Mouse (Mus musculus) limb, embryonic 11.5 days (tissue): ENCODE measurements around the gene Dnaja3. TPM values are rescaled to one million over a fixed set of nuclear protein-coding genes. Genes with fewer than 3 reads are reported as not detected.
"Not testable (repeated sequence)": the region's sequence is repeated elsewhere in the genome, so short reads cannot be mapped to it uniquely, and the experiment has no call there.

Source experiments
- ATAC-seq: fragments of 200-750 bp; cut with Nextera tagmentation; 2 replicates; pipeline ENCODE4 v1.8.0; 2017; ENCODE audit warnings: low read depth; ENCODE audit not compliant: insufficient number of reproducible peaks, low FRiP score, low TSS enrichment
- DNase-seq: peaks from one replicate; pipeline ENCODE4 v3.0.0-alpha.2; 2015; ENCODE audit warnings: low spot score
- H3K27ac ChIP-seq: fragments of 300-500 bp; sonication (generic); replicated peaks from 2 replicates; pipeline ENCODE4 v1.5.1; 2014; ENCODE audit warnings: low read depth, mild to moderate bottlenecking, low read length
- H3K27me3 ChIP-seq: fragments of 300-500 bp; sonication (generic); 2 replicates; pipeline ENCODE4 v1.6.1; 2014; ENCODE audit warnings: mild to moderate bottlenecking, low read length, mixed read lengths; ENCODE audit not compliant: control insufficient read depth, insufficient read depth
- H3K36me3 ChIP-seq: fragments of 300-500 bp; sonication (generic); 2 replicates; pipeline ENCODE4 v1.6.1; 2014; ENCODE audit warnings: mild to moderate bottlenecking, low read length, moderate library complexity, mixed read lengths; ENCODE audit not compliant: control insufficient read depth, insufficient read depth
- H3K4me1 ChIP-seq: fragments of 300-500 bp; sonication (generic); 2 replicates; pipeline ENCODE4 v1.6.1; 2014; ENCODE audit warnings: low read length, mixed read lengths; ENCODE audit not compliant: control insufficient read depth, insufficient read depth
- H3K4me2 ChIP-seq: fragments of 300-500 bp; sonication (generic); 2 replicates; pipeline ENCODE4 v1.6.1; 2014; ENCODE audit warnings: low read depth, mild to moderate bottlenecking, moderate library complexity; ENCODE audit not compliant: severe bottlenecking
- H3K4me3 ChIP-seq: fragments of 300-500 bp; sonication (generic); 2 replicates; pipeline ENCODE4 v1.5.1; 2014; ENCODE audit warnings: low read depth, low read length
- H3K9ac ChIP-seq: fragments of 300-500 bp; sonication (generic); 2 replicates; pipeline ENCODE4 v1.6.1; 2014; ENCODE audit warnings: mild to moderate bottlenecking, low read length
- H3K9me3 ChIP-seq: fragments of 300-500 bp; sonication (generic); 2 replicates; pipeline ENCODE4 v1.6.1; 2016; ENCODE audit warnings: low read length; ENCODE audit not compliant: control insufficient read depth
- WGBS: fragments of 180-500 bp; shearing (Covaris S2); extraction: QIAGEN DNeasy Blood & Tissue Kit; methylation state at CpG from one replicate; pipeline ENCODE4 v1.1.7; 2014; 5-methylcytosine and 5-hydroxymethylcytosine counted together
- polyA plus RNA-seq: library from polyadenylated mRNA; unstranded; fragments of >200 nt; fragmentation: Nextera tagmentation; extraction: Ambion mirVana; gene quantifications from 2 replicates; pipeline ENCODE4 v1.2.1, GENCODE M21; 2014

The Dnaja3 gene
- polyA plus RNA-seq, 1 experiment from 2014 or later, result 59.1 TPM

DNA sequence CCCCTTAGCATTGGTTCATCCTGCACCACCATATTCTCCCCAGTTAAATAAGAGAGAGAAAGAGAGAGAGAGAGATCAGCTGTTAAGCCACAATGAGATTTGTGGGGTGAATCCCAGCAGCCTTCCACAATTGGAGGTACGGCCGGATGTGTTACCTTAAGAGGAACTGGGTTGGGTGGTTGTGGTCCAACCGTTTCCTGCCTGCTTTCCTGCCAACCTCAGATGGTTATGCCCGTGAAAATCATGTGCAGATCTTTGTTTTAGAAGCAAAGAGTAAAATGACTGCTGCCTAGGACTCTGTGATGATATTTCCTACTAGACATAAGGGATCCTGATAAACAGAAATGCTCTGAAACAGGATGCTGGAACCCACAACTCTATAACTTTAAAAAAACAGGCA, 34.3 kb downstream of the Dnaja3 start:
- ATAC-seq (no peak), DNase-seq (no peak)
- H3K4me1 ChIP-seq, result peaks cover 7% of the 10 kb centered on the region
- H3K9ac ChIP-seq, result no peak overlapping the region
- WGBS, result 93% methylated on average over 4 of the region's 4 CpGs
- 0 out of 2 replicates have a peak, but pooled peaks cover 8% of the 10 kb centered on the region for H3K36me3 ChIP-seq
- H3K9me3 ChIP-seq, result no peaks in the 10 kb centered on the region
- H3K4me2 ChIP-seq, result no peak overlapping the region
- H3K27me3 ChIP-seq, result no peaks in the 10 kb centered on the region
- no peak overlapping the region for H3K27ac ChIP-seq
- H3K4me3 ChIP-seq, result no peak overlapping the region

- WGBS, result 91% methylated on average over 5 of the region's 5 CpGs
- H3K27me3 ChIP-seq, result no peaks in the 10 kb centered on the region
- DNase-seq (no peak), ATAC-seq (no peak)
- no peak overlapping the region for H3K4me2 ChIP-seq
- no peak overlapping the region for H3K9ac ChIP-seq
- H3K27ac ChIP-seq, result no peak overlapping the region
- H3K4me1 ChIP-seq, result peaks cover 7% of the 10 kb centered on the region
- H3K4me3 ChIP-seq, result no peak overlapping the region
- no peaks in the 10 kb centered on the region for H3K9me3 ChIP-seq
- H3K36me3 ChIP-seq, result 0 out of 2 replicates have a peak, but pooled peaks cover 4% of the 10 kb centered on the region
Observed at GRCm38 (mm10) chr16:4676836-4677235, 37.0 kb downstream of the Dnaja3 start.

- H3K36me3 ChIP-seq, result 0 out of 2 replicates have a peak, but pooled peaks cover 4% of the 10 kb centered on the region
- 84% methylated on average over 5 of the region's 5 CpGs for WGBS
- no peaks in the 10 kb centered on the region for H3K27me3 ChIP-seq
- no peak overlapping the region for H3K4me2 ChIP-seq
- H3K4me3 ChIP-seq, result no peak overlapping the region
- no peak overlapping the region for H3K27ac ChIP-seq
- peak overlapping the region; percentile 12; the same call in 1 of the 2 replicates for H3K9ac ChIP-seq
- no peak for DNase-seq
- no peak for ATAC-seq
- peaks cover 7% of the 10 kb centered on the region for H3K4me1 ChIP-seq
- no peaks in the 10 kb centered on the region for H3K9me3 ChIP-seq
Observed at GRCm38 (mm10) chr16:4678080-4678479, 38.3 kb downstream of the Dnaja3 start.

- H3K4me2 ChIP-seq, result peak within 1 kb of the TSS; percentile 81
- H3K36me3 ChIP-seq, result peaks cover 4% of the 10 kb centered on the region; the same call in 1 of the 2 replicates
- H3K27me3 ChIP-seq, result no peaks in the 10 kb centered on the region
- peak within 1 kb of the TSS; percentile 44 for H3K4me3 ChIP-seq
- no peak within 1 kb of the TSS for H3K27ac ChIP-seq
- H3K9ac ChIP-seq, result peak within 1 kb of the TSS; percentile 68
- H3K4me1 ChIP-seq, result peaks cover 7% of the 10 kb centered on the region
- ATAC-seq, result peak; percentile 90
- under 1% methylated on average over 46 of the region's 47 CpGs for WGBS
- peak; percentile 92 for DNase-seq
- no peaks in the 10 kb centered on the region for H3K9me3 ChIP-seq
Observed at GRCm38 (mm10) chr16:4679121-4680018, 39.6 kb downstream of the Dnaja3 start, which contains the start of gene Coro7. TSS of gene Coro7 (minus strand) at chr16:4679777.

DNA sequence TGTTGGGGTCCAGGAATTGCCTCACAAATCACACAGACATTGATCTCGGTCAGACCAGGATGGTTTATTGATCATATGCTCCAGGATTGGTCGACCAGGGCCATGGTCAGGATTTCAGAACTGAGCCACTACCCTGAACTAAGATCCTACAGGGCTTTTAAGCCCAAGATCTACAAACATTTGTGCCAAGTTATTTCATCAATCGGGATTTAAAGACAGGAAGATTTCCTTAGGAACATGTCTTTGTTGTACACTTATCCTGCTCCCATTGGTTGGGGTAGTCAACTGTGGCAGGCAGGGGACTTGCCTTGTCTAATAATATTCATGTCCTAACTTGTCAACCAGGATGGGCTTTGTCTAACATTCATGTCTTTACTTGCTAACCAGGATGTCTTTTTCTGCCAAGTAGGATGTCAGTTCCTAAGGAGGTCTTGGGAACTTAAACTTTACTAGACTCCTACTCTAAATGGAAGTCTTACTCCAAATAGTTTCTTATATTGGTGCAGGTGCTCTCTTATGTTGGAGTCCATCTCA, 41.2 kb downstream of the Dnaja3 start:
- not testable (repeated sequence) for H3K9me3 ChIP-seq, H3K27me3 ChIP-seq, H3K4me1 ChIP-seq, DNase-seq, H3K36me3 ChIP-seq, H3K27ac ChIP-seq, H3K9ac ChIP-seq, ATAC-seq, H3K4me2 ChIP-seq, H3K4me3 ChIP-seq
- WGBS, result 81% methylated on average over 3 of the region's 3 CpGs

DNA sequence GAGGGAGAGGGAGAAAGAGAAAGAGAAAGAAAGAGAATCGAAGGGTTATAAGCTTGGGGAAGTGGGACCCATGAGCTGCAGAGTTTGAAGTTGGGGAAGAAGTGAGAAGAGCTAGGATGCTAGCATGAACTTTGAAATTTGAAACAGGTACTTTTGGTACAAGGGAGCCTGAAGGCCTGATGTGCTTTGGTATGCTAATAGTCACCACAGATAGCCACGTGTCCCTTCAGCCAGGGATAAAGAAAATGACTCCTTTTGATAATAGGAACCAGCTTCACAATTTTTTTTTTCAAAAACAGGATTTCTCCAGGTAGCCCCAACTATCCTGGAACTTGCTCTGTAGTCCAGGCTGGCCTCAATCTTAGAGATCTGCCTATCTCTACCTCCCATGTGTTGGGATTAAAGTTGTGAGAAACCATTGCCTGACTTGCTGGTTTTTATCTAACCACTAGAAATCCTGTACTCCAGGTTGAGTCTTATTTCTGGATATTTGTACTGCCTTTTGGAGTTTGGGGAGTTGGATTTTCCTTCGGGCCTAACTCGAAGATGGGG, 42.9 kb downstream of the Dnaja3 start:
- peaks cover 7% of the 10 kb centered on the region for H3K4me1 ChIP-seq
- no peak for ATAC-seq
- no peak overlapping the region for H3K27ac ChIP-seq
- H3K9ac ChIP-seq, result no peak overlapping the region
- WGBS, result 75% methylated on average over 4 of the region's 4 CpGs
- DNase-seq, result no peak
- no peak overlapping the region for H3K4me3 ChIP-seq
- H3K36me3 ChIP-seq, result no peaks in the 10 kb centered on the region; the same call in 1 of the 2 replicates
- peak overlapping the region; percentile 88; the same call in 1 of the 2 replicates for H3K4me2 ChIP-seq
- H3K27me3 ChIP-seq, result no peaks in the 10 kb centered on the region
- no peaks in the 10 kb centered on the region for H3K9me3 ChIP-seq

DNA sequence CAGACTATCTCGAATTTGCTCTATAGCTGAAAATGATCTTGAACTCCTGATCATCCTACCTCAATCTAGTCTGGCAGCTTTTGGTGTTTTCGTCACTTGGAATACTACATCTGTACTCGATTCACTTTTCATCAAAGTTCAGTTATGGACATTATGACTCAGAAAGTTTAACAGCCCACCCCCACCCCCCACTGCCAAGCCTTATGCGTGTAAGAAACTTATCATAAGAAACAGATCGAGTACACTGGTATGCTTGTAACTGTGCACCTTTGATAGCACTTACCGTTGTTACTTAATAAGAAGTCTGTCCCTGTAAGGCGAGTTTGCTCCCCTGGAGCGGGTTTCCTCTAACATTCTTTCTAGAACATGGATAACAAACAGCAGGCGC, 43.4 kb downstream of the Dnaja3 start:
- 31% methylated on average over 9 of the region's 9 CpGs for WGBS
- Histone ChIP-seq H3K4me2 (peak overlapping the region; percentile 88), H3K27me3 (no peaks in the 10 kb centered on the region), H3K27ac (no peak overlapping the region; the same call in 1 of the 2 replicates), H3K9ac (peak overlapping the region; percentile 79), H3K4me3 (peak overlapping the region; percentile 91), H3K4me1 (peaks cover 7% of the 10 kb centered on the region), H3K36me3 (no peaks in the 10 kb centered on the region; the same call in 1 of the 2 replicates), H3K9me3 (no peaks in the 10 kb centered on the region)
- ATAC-seq (no peak), DNase-seq (no peak)
